Mouse (Mus musculus): ENCODE measurements around the gene Etl4. TPM values are rescaled to one million over a fixed set of nuclear protein-coding genes. Genes with fewer than 3 reads are reported as not detected.
A peak's percentile ranks its signal among the peaks of the same experiment; 100 is the strongest.

Etl4 gene
- total and polyA plus RNA-seq, 3 experiments: 10.1 to 29.4 (median 23.3) TPM

- peak; percentile 16 for DNase-seq
Observed at GRCm38 (mm10) chr2:20763511-20764212, 854.1 kb downstream of the Etl4 start.

DNA sequence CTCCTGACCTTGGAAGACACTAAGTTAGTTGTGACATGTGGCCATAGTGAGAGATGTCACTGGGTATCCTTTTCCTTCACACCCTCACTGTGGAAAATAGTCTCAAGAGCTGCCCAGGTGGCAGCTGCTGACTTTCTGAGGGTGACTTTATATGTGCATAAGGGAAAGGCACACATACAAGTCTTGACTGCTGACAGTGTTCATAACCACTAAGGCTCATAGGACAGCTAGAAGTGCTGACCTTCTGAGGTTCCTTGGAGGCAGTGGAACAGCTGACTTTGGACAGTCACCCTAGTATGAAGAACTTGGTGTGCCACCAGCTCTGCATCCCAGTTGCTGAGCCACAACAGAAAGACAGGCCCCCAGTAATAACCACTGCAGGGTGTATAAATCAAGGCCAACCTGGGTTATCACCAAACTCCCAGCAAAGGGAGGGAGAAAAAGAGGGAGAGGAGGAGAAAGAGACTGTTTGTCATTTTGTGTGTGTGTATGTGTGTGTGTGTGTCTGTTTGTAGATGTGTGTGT, 855.0 kb downstream of the Etl4 start:
- DNase-seq: no peak

GRCm38 (mm10) chr2:20768681-20769080, 859.1 kb downstream of the Etl4 start:
- DNase-seq: no peak

DNA sequence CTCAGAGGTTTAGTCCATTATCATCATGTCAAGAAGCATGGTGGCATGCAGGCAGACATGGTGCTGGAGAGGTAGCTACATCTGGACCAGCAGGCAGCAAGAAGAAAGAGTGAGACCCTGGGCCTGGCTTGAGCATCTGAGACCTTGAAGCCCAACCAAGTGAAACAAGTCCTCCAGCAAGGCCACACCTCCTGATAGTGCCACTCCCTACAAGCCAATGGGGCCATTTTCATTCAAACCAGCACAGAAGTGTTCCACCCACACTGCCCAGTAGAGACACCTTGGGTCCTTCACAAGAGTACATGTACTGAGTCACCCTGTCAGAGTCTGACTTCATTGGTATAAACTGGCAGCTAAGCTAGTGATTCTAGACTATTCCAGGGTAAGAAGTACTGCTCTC, 860.6 kb downstream of the Etl4 start:
- no peak for DNase-seq

DNA sequence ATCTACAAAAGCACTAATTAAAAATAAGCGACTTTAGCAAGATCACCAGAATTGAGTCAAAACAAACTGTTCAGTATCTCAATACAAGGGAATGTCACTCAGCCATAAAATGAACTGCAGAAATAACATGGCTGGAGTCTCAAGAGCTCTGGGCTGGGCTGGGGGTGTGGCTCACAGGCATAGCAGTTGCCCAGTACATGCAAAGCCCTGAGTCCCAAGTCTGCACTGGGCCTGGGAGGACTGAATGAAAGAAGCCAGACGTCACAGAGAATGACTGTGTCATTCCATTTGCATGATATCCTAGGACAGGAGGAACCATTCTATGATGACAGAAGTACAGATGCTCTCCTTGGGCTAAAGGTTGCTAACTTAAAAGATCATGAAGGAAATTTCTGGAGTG, 864.9 kb downstream of the Etl4 start:
- DNase-seq: no peak

GRCm38 (mm10) chr2:20776171-20776704, 866.7 kb downstream of the Etl4 start:
- peak; percentile 54 for DNase-seq

DNA sequence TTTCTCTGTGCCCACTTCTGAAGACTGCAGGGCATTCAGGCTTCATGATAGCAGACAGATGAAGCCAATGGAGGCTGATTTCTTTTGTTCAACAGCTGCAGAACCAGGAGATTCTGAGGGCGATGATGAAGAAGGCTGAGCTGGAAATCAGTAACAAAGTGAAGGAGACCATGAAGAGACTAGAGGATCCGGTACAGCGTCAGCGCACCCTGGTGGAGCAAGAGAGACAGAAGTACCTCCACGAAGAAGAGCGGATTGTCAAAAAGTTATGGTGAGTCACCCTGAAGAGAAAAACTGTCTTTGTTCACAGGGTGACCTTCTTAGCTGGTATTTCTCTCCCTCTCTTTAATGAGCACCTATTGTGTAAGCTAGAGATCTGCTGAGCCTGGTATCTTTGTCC, 868.4 kb downstream of the Etl4 start:
- DNase-seq: peak; percentile 54

DNA sequence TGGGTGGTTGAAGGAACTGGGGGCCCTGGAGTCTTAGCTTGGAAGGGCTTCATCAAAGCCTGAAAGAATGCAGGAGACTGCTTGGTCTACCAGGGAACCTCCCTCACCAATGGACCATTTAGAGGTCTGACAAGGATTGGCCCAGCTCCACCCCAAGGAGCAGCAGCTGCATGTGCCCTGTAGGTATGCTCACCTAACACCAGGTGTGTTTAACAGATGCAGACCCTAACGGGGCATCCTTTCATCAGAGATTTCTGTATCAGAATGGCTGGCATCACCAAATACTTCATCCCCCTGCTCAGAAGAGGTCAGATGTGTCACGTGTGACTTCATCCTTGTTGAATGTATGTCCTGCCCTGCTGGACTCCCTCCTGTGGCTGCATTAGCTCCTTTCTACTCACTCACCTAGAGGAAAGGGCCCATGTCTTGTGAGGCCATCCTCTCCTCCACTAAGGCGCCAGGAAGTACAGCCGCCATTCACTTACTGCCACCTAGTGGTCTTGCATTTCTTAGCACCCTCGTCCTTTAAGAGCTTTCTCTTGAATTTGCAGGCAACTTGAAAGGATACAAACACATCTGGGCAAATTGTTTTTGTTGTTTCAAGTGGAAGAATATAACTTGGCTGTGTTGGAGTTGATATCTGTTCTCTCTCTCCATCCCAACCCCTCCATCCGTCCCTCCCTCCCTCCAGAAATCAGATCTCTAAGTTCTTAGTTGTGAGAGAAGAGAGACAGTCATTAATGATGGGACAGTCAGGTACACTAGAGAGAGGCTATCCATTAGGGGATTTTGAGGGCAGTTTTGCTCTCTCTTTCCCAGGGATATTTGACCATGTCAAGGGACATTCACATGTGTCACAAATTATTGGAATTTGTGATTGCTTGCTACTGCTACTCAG, 870.2 kb downstream of the Etl4 start:
- DNase-seq: peak; percentile 60

DNA sequence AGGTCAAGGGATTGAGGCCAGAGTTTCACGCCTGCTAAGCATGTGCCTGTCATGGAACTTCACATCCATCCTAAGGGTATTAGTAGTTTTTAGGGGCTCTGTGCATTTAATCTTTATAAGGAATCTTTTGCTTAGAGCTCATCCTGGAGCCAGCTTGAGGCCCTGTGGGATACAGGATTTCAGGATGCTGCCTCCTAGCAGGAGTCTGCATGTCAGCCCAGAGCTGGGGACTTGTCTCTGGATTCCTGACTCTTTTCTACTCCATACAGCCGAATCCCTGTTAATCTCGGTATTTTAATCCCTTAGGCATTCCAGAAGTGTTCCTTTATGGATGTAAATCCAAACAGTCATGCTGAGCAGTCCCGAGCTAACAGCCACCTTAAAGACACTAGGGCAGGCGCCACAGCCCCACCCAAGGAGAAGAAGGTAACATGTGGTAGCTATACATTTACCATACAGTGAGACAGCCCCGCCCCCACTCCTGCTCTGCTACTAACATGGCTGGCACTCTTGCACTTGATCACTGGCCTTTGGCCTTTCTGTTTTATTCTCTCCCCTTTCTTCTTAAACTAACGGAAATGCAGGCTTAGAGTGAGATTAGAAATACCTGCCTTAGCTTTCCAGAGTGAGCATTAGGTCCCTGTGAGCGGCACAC, 891.8 kb downstream of the Etl4 start:
- DNase-seq: no peak

DNA sequence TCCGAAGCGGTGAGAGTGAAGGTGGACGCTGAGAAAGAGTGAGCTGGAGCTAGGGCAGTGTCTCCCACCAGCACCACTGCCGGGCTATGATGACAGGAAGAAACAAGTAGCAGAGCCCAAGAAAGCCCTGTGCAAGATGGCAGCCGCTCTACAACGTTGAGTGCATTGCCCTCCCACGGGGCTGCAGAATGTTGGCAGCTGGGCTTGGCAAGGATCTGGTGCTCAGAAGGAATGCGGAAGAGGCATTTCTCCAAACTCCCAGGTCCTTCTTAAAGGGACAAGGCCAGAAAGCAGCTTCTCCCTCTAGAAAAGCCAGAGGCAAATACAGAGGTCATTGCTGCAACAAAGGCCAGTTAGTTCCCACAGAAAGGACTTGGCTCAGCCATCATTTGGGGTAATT, 901.9 kb downstream of the Etl4 start:
- DNase-seq: peak; percentile 14

DNA sequence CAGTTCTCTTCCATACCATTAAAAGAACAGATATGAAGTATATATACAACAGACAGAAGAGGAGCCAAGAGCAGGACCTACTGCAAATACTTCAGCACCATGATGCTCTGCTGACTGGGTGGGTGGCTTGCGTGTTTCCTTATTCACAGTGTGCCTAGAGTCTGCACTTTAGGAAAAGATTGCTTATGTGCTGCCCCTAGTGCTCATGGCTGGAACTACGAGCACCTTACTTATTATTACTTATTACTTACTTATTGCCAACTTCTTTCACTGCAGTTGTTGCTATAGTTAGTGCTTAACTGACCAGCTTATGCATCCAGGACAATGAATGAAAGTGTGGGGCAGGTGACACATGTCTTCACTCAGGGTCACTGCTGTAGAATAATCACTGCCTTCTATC, 904.4 kb downstream of the Etl4 start:
- DNase-seq: no peak

DNA sequence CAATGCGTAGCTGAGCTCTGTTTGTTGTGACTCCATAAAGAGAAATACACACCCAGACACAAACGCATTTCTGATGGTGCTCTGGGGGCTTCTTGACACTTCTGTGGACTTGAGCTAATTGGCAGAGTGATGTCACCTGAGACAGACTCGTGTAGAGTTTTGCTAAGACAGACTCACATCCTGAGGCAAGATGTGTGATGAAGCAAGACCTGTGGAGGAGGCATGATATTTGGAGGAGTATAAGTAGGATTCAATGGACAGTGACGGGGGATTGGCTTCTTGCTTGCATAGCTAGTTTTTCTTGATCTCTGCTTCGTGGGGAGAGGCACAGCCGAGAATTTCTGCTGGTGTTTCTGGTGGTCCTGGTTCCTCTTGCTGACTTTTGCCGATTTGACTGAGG, 908.6 kb downstream of the Etl4 start:
- no peak for DNase-seq

DNA sequence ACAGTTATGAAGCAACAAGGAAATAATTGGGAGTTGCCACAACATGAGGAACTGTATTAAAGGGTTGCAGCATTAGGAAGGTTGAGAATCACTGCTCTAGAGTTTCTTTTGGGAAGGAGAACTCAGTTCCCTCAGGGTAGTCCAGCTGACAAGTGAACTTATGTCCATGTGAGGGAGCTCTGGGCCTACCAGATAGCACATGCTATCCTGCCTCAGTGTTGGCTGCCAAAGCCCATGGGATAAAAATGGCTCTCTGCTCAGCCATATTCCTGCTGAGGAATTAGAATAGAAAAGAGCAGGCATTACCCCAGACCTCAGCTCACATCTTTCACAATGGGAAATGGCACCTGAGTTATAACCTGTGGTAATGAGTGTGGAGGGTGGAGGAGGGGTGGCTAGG, 916.7 kb downstream of the Etl4 start:
- no peak for DNase-seq

GRCm38 (mm10) chr2:20830882-20831281, 921.3 kb downstream of the Etl4 start:
- no peak for DNase-seq

GRCm38 (mm10) chr2:20831608-20832406, 922.2 kb downstream of the Etl4 start:
- DNase-seq: no peak

DNA sequence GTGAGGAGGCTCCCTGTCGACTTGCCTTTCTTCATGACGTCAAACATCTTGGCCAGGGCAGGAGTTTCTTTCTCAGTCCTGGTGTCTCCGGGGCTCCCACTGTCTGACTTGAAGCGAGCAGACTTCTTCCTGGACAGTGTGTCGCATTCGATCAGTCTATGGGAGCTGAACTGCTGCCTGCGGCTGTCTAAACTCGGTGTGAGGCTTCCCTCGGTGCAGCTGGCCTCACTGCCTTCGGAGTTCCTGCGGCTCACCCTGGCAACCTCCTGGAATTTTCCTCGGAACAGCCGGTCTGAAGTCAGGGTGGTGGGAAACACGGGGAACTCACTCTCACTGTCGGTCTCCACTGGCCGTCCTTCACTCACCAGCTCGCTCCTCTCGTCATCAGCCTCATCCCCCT, 939.8 kb downstream of the Etl4 start:
- no peak for DNase-seq

Small RNAs within 50 kb of the gene (microRNA-seq; reads per million reads assigned to microRNA genes)
- 0 reads per million in 2 experiments for gene Gm44457
